Mouse (Mus musculus) liver, embryonic 14.5 days (tissue): ENCODE measurements at regions not wholly inside any gene's neighbourhood (a gene's known extent, or its start where the extent isn't known, plus 50 kb on each side); places are given as distances from the start of the nearest gene placed in this dataset.

Source experiments
- CTCF ChIP-seq: IDR thresholded peaks from 2 replicates; pipeline ENCODE4 v1.5.1; 2016; ENCODE audit warnings: antibody characterized with exemption, low read depth, control low read depth
- EP300 ChIP-seq: IDR thresholded peaks from 2 replicates; pipeline ENCODE4 v1.6.1; 2016; ENCODE audit warnings: antibody characterized with exemption, low read depth

DNA sequence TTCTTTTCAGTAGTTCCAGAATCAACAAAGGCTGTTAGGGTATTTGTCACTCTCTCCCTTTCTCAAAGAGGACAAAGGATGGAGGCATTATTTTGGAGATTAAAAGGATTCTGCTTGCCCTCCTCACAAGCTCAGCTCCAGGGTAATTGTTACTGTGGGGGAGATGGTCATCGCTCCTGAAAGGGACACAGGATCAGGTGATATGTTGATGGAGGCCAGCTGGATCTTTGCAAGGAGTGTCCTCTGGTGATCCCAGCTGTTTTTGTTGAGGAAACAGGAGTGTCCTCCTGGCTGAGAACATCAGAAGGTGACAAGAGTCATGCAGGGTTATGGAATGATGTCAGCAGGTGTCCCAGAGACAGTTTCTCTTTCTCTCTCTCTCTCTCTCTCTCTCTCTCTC, 119.7 kb downstream of the Cd83 start:
- TF ChIP-seq CTCF (no peak), EP300 (no peak)
